Mouse (Mus musculus) heart, adult 2 months (tissue): Measurements from ENCODE around the gene Thg1l.

Experiments
- CTCF ChIP-seq: fragments of 200-600 bp; IDR thresholded peaks from 2 replicates; pipeline ENCODE4 v1.8.1; 2022; ENCODE audit warnings: antibody characterized with exemption, mild to moderate bottlenecking, moderate library complexity
- POLR2A ChIP-seq: fragments of 200-500 bp; IDR thresholded peaks from 2 replicates; pipeline ENCODE4 v1.6.1; 2011; ENCODE audit warnings: mild to moderate bottlenecking, low read depth, low read length, control low read depth; ENCODE audit not compliant: insufficient read depth

DNA sequence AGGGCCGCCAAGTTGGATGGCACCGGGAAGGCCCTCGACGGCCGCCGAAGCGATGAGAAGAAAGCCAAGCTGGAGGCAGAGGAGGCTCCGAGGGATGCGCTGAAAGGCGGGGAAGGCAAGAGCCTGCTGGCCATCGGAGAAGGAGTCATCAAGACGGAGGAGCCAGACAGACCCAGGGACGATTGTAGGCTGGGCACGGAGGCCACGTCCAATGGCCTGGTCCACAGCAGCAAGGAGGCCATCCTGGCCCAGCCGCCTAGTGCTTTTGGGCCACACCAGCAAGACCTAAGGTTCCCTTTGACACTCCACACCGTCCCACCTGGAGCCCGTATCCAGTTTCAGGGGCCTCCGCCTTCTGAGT, 25.6 kb upstream of the Thg1l start:
- TF ChIP-seq CTCF, result no peak
- no peak for TF ChIP-seq POLR2A
